Mouse (Mus musculus): ENCODE data around the gene Neu2.

DNA sequence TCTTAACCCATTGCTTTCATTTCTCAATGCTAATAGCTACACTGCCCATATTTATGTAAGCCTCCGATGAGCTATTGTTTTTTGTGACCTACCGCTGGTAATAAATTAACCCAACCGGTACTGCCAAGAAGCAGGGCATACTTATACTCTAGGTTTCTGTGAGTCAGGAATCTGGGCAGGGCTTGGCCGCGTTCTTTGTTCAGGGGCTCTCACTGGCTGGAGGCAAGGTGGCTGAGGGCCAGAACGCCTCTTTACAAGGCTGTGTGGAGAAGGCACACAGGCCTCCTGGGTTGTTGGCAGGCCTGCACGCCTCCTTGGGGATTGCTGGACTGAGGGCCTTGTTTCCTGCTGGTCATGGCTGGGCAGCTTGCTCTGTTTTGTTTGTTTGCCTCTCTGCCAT lies 65.1 kb downstream of the Neu2 start:
- TF ChIP-seq POLR2A (IDR thresholded peaks at IDR 0.05; ENCODE audit: low read depth, low read length) (no peak), CTCF (IDR thresholded peaks at IDR 0.05; ENCODE audit: extremely low read depth, insufficient read depth, insufficient read length, insufficient replicate concordance) (no peak)
